Comparison of ENCODE assay signal across 23 mouse cellular contexts in the genomic region with DNA sequence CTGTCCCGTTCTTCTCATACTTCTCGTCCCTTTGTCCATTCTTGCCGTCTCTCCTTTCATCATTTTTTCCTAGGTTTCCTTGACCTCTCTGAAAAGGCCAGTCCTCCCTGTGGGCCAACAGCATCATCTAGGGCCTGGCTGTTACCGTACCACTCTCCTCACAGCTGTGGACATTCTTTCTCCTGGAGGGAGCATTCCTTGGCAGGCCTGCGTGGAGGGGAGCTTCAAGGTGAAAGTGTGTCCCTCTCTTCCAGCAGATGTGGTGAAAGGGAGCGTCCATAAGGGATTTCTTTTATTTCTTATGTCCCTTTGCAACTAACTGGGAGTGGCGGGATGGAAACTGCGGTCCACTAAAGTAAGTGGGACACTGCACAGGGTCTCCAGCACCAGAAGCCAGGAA.
"Had no signal": no experiment of that assay in that cellular context is flagged by ENCODE, and none has a peak within 500 bp of the region (broad histone marks: within the 10 kb centered on the region; RNA-seq: fewer than 3 reads in every experiment).

No protein-coding gene starts in this region.

- H3K9ac ChIP-seq: forebrain, embryonic 15.5 days; forebrain, postnatal 0 days; hindbrain, embryonic 13.5 days; hindbrain, embryonic 15.5 days; kidney, embryonic 15.5 days; limb, embryonic 13.5 days; limb, embryonic 15.5 days; liver, embryonic 12.5 days; liver, embryonic 14.5 days had no signal

- ATAC-seq: forebrain, embryonic 15.5 days; forebrain, postnatal 0 days; hindbrain, postnatal 0 days; intestine, embryonic 16.5 days; liver, embryonic 12.5 days had no signal

- H3K4me1 ChIP-seq: forebrain, embryonic 15.5 days; hindbrain, embryonic 13.5 days; hindbrain, embryonic 15.5 days; limb, embryonic 13.5 days; limb, embryonic 15.5 days had no signal

- H3K4me2 ChIP-seq: forebrain, embryonic 15.5 days; hindbrain, embryonic 13.5 days; hindbrain, embryonic 15.5 days; kidney, embryonic 15.5 days; limb, embryonic 13.5 days; limb, embryonic 15.5 days; liver, embryonic 12.5 days had no signal

- H3K27me3 ChIP-seq: forebrain, embryonic 15.5 days; hindbrain, embryonic 13.5 days; hindbrain, embryonic 15.5 days; kidney, embryonic 15.5 days; limb, embryonic 13.5 days; limb, embryonic 15.5 days; liver, embryonic 12.5 days had no signal

- H3K9me3 ChIP-seq: forebrain, embryonic 15.5 days; hindbrain, embryonic 13.5 days; hindbrain, embryonic 15.5 days; kidney, embryonic 15.5 days; limb, embryonic 13.5 days; limb, embryonic 15.5 days; liver, embryonic 12.5 days had no signal

- H3K4me3 ChIP-seq: forebrain, embryonic 15.5 days; heart, adult 2 months; hindbrain, embryonic 13.5 days; hindbrain, embryonic 15.5 days; kidney, embryonic 15.5 days; limb, embryonic 13.5 days; limb, embryonic 15.5 days; liver, embryonic 12.5 days had no signal

- H3K27ac ChIP-seq: forebrain, embryonic 15.5 days; heart, adult 2 months; hindbrain, embryonic 13.5 days; hindbrain, embryonic 15.5 days; hindbrain, postnatal 0 days; kidney, embryonic 15.5 days; kidney, postnatal 0 days; limb, embryonic 13.5 days; limb, embryonic 15.5 days; liver, embryonic 12.5 days; liver, embryonic 14.5 days had no signal

- DNase-seq: forebrain, postnatal 0 days; gastrocnemius, postnatal 14 days; gastrocnemius, postnatal 36 days; heart, adult 2 months; kidney, adult 11 months; kidney, adult 2 months; kidney, adult 9 months; kidney, postnatal 14 days; kidney, postnatal 36 days; layer of hippocampus, adult 9-11 months; layer of hippocampus, postnatal 36 days; left cerebral cortex, postnatal 4 days had no signal

- H3K36me3 ChIP-seq: forebrain, embryonic 15.5 days; hindbrain, embryonic 13.5 days; hindbrain, embryonic 15.5 days; kidney, embryonic 15.5 days; limb, embryonic 13.5 days; limb, embryonic 15.5 days; liver, embryonic 12.5 days had no signal
